In the genomic region with DNA sequence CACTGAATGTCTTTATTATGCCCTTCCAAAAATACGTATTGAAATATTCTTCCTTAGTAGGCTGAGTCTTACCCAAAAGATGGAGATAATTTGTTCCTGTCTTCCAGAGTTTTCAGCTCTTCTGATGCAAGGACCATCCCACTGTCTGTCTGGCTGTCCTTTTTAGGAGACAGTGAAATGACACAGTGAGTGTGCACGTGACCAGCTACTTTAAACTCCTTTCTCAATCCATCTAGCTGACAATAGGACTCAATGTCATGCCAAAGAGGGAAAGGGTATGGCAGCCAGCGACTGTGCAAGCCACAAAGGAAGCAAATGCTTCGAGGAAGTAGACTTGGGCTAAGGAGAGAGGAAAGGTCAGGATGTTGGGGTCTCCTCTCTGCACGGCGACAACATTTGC, we compare ENCODE assay signal across 28 mouse cellular contexts. TPM values are rescaled to one million over a fixed set of nuclear protein-coding genes. Genes with fewer than 3 reads are reported as not detected.
DNase-seq lines count a peak whose midpoint lies in the region; ATAC-seq lines count a peak whose summit lies in the region.
"Had no signal": no experiment of that assay in that cellular context is flagged by ENCODE, and none has a peak within 500 bp of the region (broad histone marks: within the 10 kb centered on the region; RNA-seq: fewer than 3 reads in every experiment).

No protein-coding gene starts in this region.

- H3K9me3 ChIP-seq in heart, embryonic 15.5 days (replicated peaks): no peaks in the 10 kb centered on the region
- H3K9me3 ChIP-seq in heart, embryonic 12.5 days (replicated peaks): no peaks in the 10 kb centered on the region
- no peaks in the 10 kb centered on the region for H3K9me3 ChIP-seq in midbrain, embryonic 11.5 days (ENCODE audit: control insufficient read depth, low read length)
- no peaks in the 10 kb centered on the region for H3K9me3 ChIP-seq in midbrain, embryonic 16.5 days (replicated peaks; ENCODE audit: control insufficient read depth, low read length, poor library complexity, severe bottlenecking)
- H3K9me3 ChIP-seq: embryonic facial prominence, embryonic 13.5 days; embryonic facial prominence, embryonic 15.5 days; forebrain, embryonic 10.5 days; forebrain, embryonic 12.5 days; G1E had no signal

- H3K4me3 ChIP-seq in heart, embryonic 15.5 days: no peak overlapping the region
- no peak overlapping the region for H3K4me3 ChIP-seq in heart, embryonic 12.5 days
- no peak overlapping the region for H3K4me3 ChIP-seq in midbrain, embryonic 11.5 days (ENCODE audit: low read depth, low read length)
- no peak overlapping the region for H3K4me3 ChIP-seq in midbrain, embryonic 16.5 days (ENCODE audit: low read depth, low read length)
- H3K4me3 ChIP-seq in brown adipose tissue, adult 24 weeks (ENCODE audit: insufficient read depth, low read depth, low read length): no peak overlapping the region
- H3K4me3 ChIP-seq: embryonic facial prominence, embryonic 13.5 days; embryonic facial prominence, embryonic 15.5 days; erythroblast, embryonic 14.5 days; forebrain, embryonic 10.5 days; forebrain, embryonic 12.5 days had no signal

- H3K4me2 ChIP-seq in heart, embryonic 15.5 days: no peak overlapping the region
- H3K4me2 ChIP-seq in heart, embryonic 12.5 days: no peak overlapping the region
- no peak overlapping the region for H3K4me2 ChIP-seq in midbrain, embryonic 11.5 days
- H3K4me2 ChIP-seq in midbrain, embryonic 16.5 days (ENCODE audit: low read length): no peak overlapping the region
- H3K4me2 ChIP-seq: embryonic facial prominence, embryonic 13.5 days; embryonic facial prominence, embryonic 15.5 days; forebrain, embryonic 12.5 days had no signal

- peak; percentile 76 for DNase-seq in heart, adult 11 months
- no peak for DNase-seq in heart, adult 18-20 months
- peak; percentile 51 for DNase-seq in midbrain, embryonic 11.5 days (ENCODE audit: low spot score, missing footprints)
- DNase-seq in cerebellum, postnatal 36 days: no peak
- DNase-seq: adrenal gland, adult 8-10 months; adrenal gland, postnatal 25 days; B cell, adult 2 months; cerebellum, adult 11-12 months; cerebellum, adult 2 months; cerebellum, adult 9-10 months; cerebellum, postnatal 10 days; cerebellum, postnatal 25 days; embryo, embryonic 11 days; forebrain, postnatal 0 days had no signal

- no peak overlapping the region for H3K9ac ChIP-seq in heart, embryonic 15.5 days
- H3K9ac ChIP-seq in heart, embryonic 12.5 days: no peak overlapping the region
- H3K9ac ChIP-seq in midbrain, embryonic 11.5 days (ENCODE audit: low read length): no peak overlapping the region
- no peak overlapping the region for H3K9ac ChIP-seq in midbrain, embryonic 16.5 days (ENCODE audit: low read depth, low read length)
- H3K9ac ChIP-seq: embryonic facial prominence, embryonic 13.5 days; embryonic facial prominence, embryonic 15.5 days; forebrain, embryonic 12.5 days; forebrain, postnatal 0 days had no signal

- peaks cover 49% of the 10 kb centered on the region for H3K4me1 ChIP-seq in heart, embryonic 15.5 days (replicated peaks)
- H3K4me1 ChIP-seq in heart, embryonic 12.5 days (replicated peaks): peaks cover 58% of the 10 kb centered on the region
- peaks cover 2% of the 10 kb centered on the region; the same call in 1 of the 2 replicates for H3K4me1 ChIP-seq in midbrain, embryonic 11.5 days (ENCODE audit: control insufficient read depth, insufficient read depth, low read length)
- no peaks in the 10 kb centered on the region for H3K4me1 ChIP-seq in midbrain, embryonic 16.5 days (ENCODE audit: control insufficient read depth, insufficient read depth, low read length)
- H3K4me1 ChIP-seq in brown adipose tissue, adult 24 weeks (ENCODE audit: control insufficient read depth, insufficient read depth, insufficient read length, low read length): peaks cover 27% of the 10 kb centered on the region

- 0 out of 2 replicates have a peak overlapping the region, but pooled peaks have one; percentile 24 for H3K27ac ChIP-seq in heart, embryonic 15.5 days
- no peak overlapping the region for H3K27ac ChIP-seq in heart, embryonic 12.5 days (ENCODE audit: poor library complexity, severe bottlenecking)
- H3K27ac ChIP-seq in midbrain, embryonic 11.5 days (ENCODE audit: low read depth, low read length): no peak overlapping the region
- H3K27ac ChIP-seq in midbrain, embryonic 16.5 days (ENCODE audit: low read length): no peak overlapping the region
- H3K27ac ChIP-seq in brown adipose tissue, adult 24 weeks (replicated peaks; ENCODE audit: low read depth, low read length): peak overlapping the region; percentile 20
- H3K27ac ChIP-seq: embryonic facial prominence, embryonic 13.5 days; embryonic facial prominence, embryonic 15.5 days; forebrain, embryonic 10.5 days; forebrain, embryonic 12.5 days had no signal

- no peaks in the 10 kb centered on the region for H3K36me3 ChIP-seq in heart, embryonic 15.5 days
- peaks cover 7% of the 10 kb centered on the region; the same call in 1 of the 2 replicates for H3K36me3 ChIP-seq in heart, embryonic 12.5 days
- H3K36me3 ChIP-seq in midbrain, embryonic 11.5 days (ENCODE audit: control insufficient read depth, insufficient read depth, low read length): no peaks in the 10 kb centered on the region
- no peaks in the 10 kb centered on the region for H3K36me3 ChIP-seq in midbrain, embryonic 16.5 days (ENCODE audit: control insufficient read depth, insufficient read depth, low read length)
- H3K36me3 ChIP-seq: embryonic facial prominence, embryonic 13.5 days; embryonic facial prominence, embryonic 15.5 days; forebrain, embryonic 10.5 days; forebrain, embryonic 12.5 days; G1E had no signal

- no peaks in the 10 kb centered on the region for H3K27me3 ChIP-seq in heart, embryonic 15.5 days
- no peaks in the 10 kb centered on the region for H3K27me3 ChIP-seq in heart, embryonic 12.5 days (replicated peaks)
- H3K27me3 ChIP-seq in midbrain, embryonic 11.5 days (ENCODE audit: control insufficient read depth, insufficient read depth, low read length): no peaks in the 10 kb centered on the region
- no peaks in the 10 kb centered on the region for H3K27me3 ChIP-seq in midbrain, embryonic 16.5 days (ENCODE audit: control insufficient read depth, insufficient read depth, low read depth, low read length)
- H3K27me3 ChIP-seq: CH12.LX; embryonic facial prominence, embryonic 13.5 days; embryonic facial prominence, embryonic 15.5 days; forebrain, embryonic 12.5 days; Patski had no signal

- ATAC-seq in heart, embryonic 15.5 days (replicated peaks; ENCODE audit: insufficient number of reproducible peaks, insufficient read depth, low FRiP score, low read depth): no peak
- ATAC-seq in heart, embryonic 12.5 days (ENCODE audit: insufficient number of reproducible peaks, low FRiP score): no peak
- ATAC-seq in midbrain, embryonic 11.5 days (ENCODE audit: low FRiP score): no peak
- ATAC-seq in midbrain, embryonic 16.5 days: no peak
- ATAC-seq: CD4-positive, CD25-positive, alpha-beta regulatory T cell, adult 4 months; forebrain, embryonic 14.5 days; forebrain, postnatal 0 days; Patski had no signal

- 73% methylated on average over 6 of the region's 6 CpGs for WGBS in heart, embryonic 15.5 days
- 75% methylated on average over 6 of the region's 6 CpGs for WGBS in heart, embryonic 12.5 days
- WGBS in midbrain, embryonic 11.5 days: 78% methylated on average over 6 of the region's 6 CpGs
- WGBS in midbrain, embryonic 16.5 days: 78% methylated on average over 6 of the region's 6 CpGs

RNA-seq across cellular contexts. Expression of a gene that starts 42.0 kb away (rescaled TPM):
- 10 to 100 TPM; 48.5 to 69.9 TPM for total RNA-seq in heart, adult 18-20 months (2021)
- 35.4 and 35.6 TPM in 2 replicates for polyA plus RNA-seq in heart, embryonic 15.5 days (2015; fragmentation: Nextera tagmentation; extraction: Ambion mirVana)
- 48.0 and 48.6 TPM in 2 replicates for polyA plus RNA-seq in heart, embryonic 12.5 days (2016; fragmentation: Nextera tagmentation; extraction: Ambion mirVana)
- 24.5 and 28.1 TPM in 2 replicates for polyA plus RNA-seq in midbrain, embryonic 11.5 days (2014; fragmentation: Nextera tagmentation; extraction: Ambion mirVana)
- polyA plus RNA-seq in midbrain, embryonic 16.5 days (2015; fragmentation: Nextera tagmentation; extraction: Ambion mirVana): 22.7 and 26.4 TPM in 2 replicates
- polyA plus RNA-seq in brown adipose tissue, adult 24 weeks (2012; ENCODE audit: insufficient read depth, insufficient read length, missing spikeins): 22.0 and 39.9 TPM in 2 replicates
- total RNA-seq: CH12.LX had no signal
- polyA plus RNA-seq: G1E, Patski had no signal

Comparison
In these comparisons a context has a peak if more than half of its experiments do, and no peak if none do; other contexts are left out.
1. DNase-seq: peak in heart, adult 11 months (single experiment) and midbrain, embryonic 11.5 days (single experiment); none in heart, adult 18-20 months (0 of 2) and cerebellum, postnatal 36 days (0 of 2).
2. H3K27ac ChIP-seq: peak in heart, embryonic 15.5 days (single experiment) and brown adipose tissue, adult 24 weeks (single experiment); none in heart, embryonic 12.5 days (single experiment), midbrain, embryonic 11.5 days (single experiment) and midbrain, embryonic 16.5 days (single experiment).